Mouse (Mus musculus): ENCODE measurements around the gene Pard3b.

GRCm38 (mm10) chr1:62159592-62159991 lies 521.0 kb downstream of the Pard3b start:
- no peak for TF ChIP-seq POLR2A (IDR thresholded peaks at IDR 0.05; ENCODE audit: insufficient read depth, low read depth, low read length)
- no peak for TF ChIP-seq CTCF (IDR thresholded peaks at IDR 0.05; ENCODE audit: insufficient read depth, low read depth, low read length)
